Mouse (Mus musculus): ENCODE data around the gene Kcnip2. TPM values are rescaled to one million over a fixed set of nuclear protein-coding genes. Genes with fewer than 3 reads are reported as not detected.

Kcnip2 gene
- polyA plus RNA-seq, 1 experiment from 2014 or later: 0.73 TPM

GRCm38 (mm10) chr19:45804593-45805368 is 11.1 kb downstream of the Kcnip2 start:
- DNase-seq (ENCODE audit: low spot score): peak; percentile 64
- no peak for ATAC-seq (ENCODE audit: low FRiP score)

GRCm38 (mm10) chr19:45803408-45803807 is 12.5 kb downstream of the Kcnip2 start:
- 33% methylated on average over 4 of the region's 4 CpGs for WGBS
- Histone ChIP-seq H3K4me1 (replicated peaks; ENCODE audit: control insufficient read depth, insufficient read depth, low read length) (no peaks in the 10 kb centered on the region), H3K4me2 (replicated peaks; ENCODE audit: low read depth, low read length) (no peak overlapping the region), H3K36me3 (ENCODE audit: control insufficient read depth, insufficient read depth, low read length) (no peaks in the 10 kb centered on the region), H3K27ac (ENCODE audit: low read depth, low read length) (no peak overlapping the region), H3K9me3 (ENCODE audit: control insufficient read depth, low read length) (no peaks in the 10 kb centered on the region), H3K4me3 (ENCODE audit: low read depth, low read length) (no peak overlapping the region), H3K9ac (ENCODE audit: low read depth, low read length) (no peak overlapping the region), H3K27me3 (ENCODE audit: control insufficient read depth, insufficient read depth, low read length) (no peaks in the 10 kb centered on the region)
- DNase-seq (ENCODE audit: low spot score) (no peak), ATAC-seq (ENCODE audit: low FRiP score) (no peak)

More at GRCm38 (mm10) chr19:45804593-45805368, 11.1 kb downstream of the Kcnip2 start:
- no peaks in the 10 kb centered on the region for H3K36me3 ChIP-seq (ENCODE audit: control insufficient read depth, insufficient read depth, low read length)
- H3K27me3 ChIP-seq (ENCODE audit: control insufficient read depth, insufficient read depth, low read length): no peaks in the 10 kb centered on the region
- WGBS: 27% methylated on average over 11 of the region's 12 CpGs
- H3K4me3 ChIP-seq (ENCODE audit: low read depth, low read length): no peak overlapping the region
- H3K4me2 ChIP-seq (replicated peaks; ENCODE audit: low read depth, low read length): no peak overlapping the region
- no peak overlapping the region for H3K9ac ChIP-seq (ENCODE audit: low read depth, low read length)
- H3K9me3 ChIP-seq (ENCODE audit: control insufficient read depth, low read length): no peaks in the 10 kb centered on the region
- H3K27ac ChIP-seq (ENCODE audit: low read depth, low read length): no peak overlapping the region
- H3K4me1 ChIP-seq (replicated peaks; ENCODE audit: control insufficient read depth, insufficient read depth, low read length): no peaks in the 10 kb centered on the region

- Histone ChIP-seq H3K9me3 (ENCODE audit: control insufficient read depth, low read length) (no peaks in the 10 kb centered on the region), H3K9ac (ENCODE audit: low read depth, low read length) (no peak overlapping the region), H3K27me3 (ENCODE audit: control insufficient read depth, insufficient read depth, low read length) (no peaks in the 10 kb centered on the region), H3K27ac (ENCODE audit: low read depth, low read length) (no peak overlapping the region), H3K36me3 (ENCODE audit: control insufficient read depth, insufficient read depth, low read length) (no peaks in the 10 kb centered on the region), H3K4me1 (replicated peaks; ENCODE audit: control insufficient read depth, insufficient read depth, low read length) (no peaks in the 10 kb centered on the region), H3K4me3 (ENCODE audit: low read depth, low read length) (no peak overlapping the region), H3K4me2 (replicated peaks; ENCODE audit: low read depth, low read length) (no peak overlapping the region)
- 75% methylated on average over 4 of the region's 4 CpGs for WGBS
- ATAC-seq (ENCODE audit: low FRiP score) (no peak), DNase-seq (ENCODE audit: low spot score) (no peak)
Observed at GRCm38 (mm10) chr19:45802702-45803101, 13.2 kb downstream of the Kcnip2 start.

- Histone ChIP-seq H3K4me3 (ENCODE audit: low read depth, low read length) (no peak overlapping the region), H3K27ac (ENCODE audit: low read depth, low read length) (no peak overlapping the region), H3K36me3 (ENCODE audit: control insufficient read depth, insufficient read depth, low read length) (no peaks in the 10 kb centered on the region), H3K9ac (ENCODE audit: low read depth, low read length) (no peak overlapping the region), H3K4me2 (replicated peaks; ENCODE audit: low read depth, low read length) (no peak overlapping the region), H3K4me1 (replicated peaks; ENCODE audit: control insufficient read depth, insufficient read depth, low read length) (no peaks in the 10 kb centered on the region; the same call in 1 of the 2 replicates), H3K27me3 (ENCODE audit: control insufficient read depth, insufficient read depth, low read length) (no peaks in the 10 kb centered on the region), H3K9me3 (ENCODE audit: control insufficient read depth, low read length) (no peaks in the 10 kb centered on the region)
- 75% methylated on average over 15 of the region's 15 CpGs for WGBS
- DNase-seq (ENCODE audit: low spot score): no peak
- no peak for ATAC-seq (ENCODE audit: low FRiP score)
Observed at GRCm38 (mm10) chr19:45796879-45797278, 19.0 kb downstream of the Kcnip2 start.

GRCm38 (mm10) chr19:45796061-45796556 is 19.8 kb downstream of the Kcnip2 start:
- Histone ChIP-seq H3K4me2 (replicated peaks; ENCODE audit: low read depth, low read length) (peak overlapping the region; percentile 34), H3K9me3 (ENCODE audit: control insufficient read depth, low read length) (no peaks in the 10 kb centered on the region), H3K4me3 (ENCODE audit: low read depth, low read length) (no peak overlapping the region), H3K27me3 (ENCODE audit: control insufficient read depth, insufficient read depth, low read length) (no peaks in the 10 kb centered on the region), H3K36me3 (ENCODE audit: control insufficient read depth, insufficient read depth, low read length) (no peaks in the 10 kb centered on the region), H3K9ac (ENCODE audit: low read depth, low read length) (no peak overlapping the region), H3K27ac (ENCODE audit: low read depth, low read length) (no peak overlapping the region), H3K4me1 (replicated peaks; ENCODE audit: control insufficient read depth, insufficient read depth, low read length) (no peaks in the 10 kb centered on the region; the same call in 1 of the 2 replicates)
- ATAC-seq (ENCODE audit: low FRiP score): no peak
- 10% methylated on average over 15 of the region's 15 CpGs for WGBS
- peak; percentile 41 for DNase-seq (ENCODE audit: low spot score)

- no peak overlapping the region for H3K4me3 ChIP-seq (ENCODE audit: low read depth, low read length)
- DNase-seq (ENCODE audit: low spot score) (no peak), ATAC-seq (ENCODE audit: low FRiP score) (no peak)
- H3K9ac ChIP-seq (ENCODE audit: low read depth, low read length): no peak overlapping the region
- no peaks in the 10 kb centered on the region; the same call in 1 of the 2 replicates for H3K4me1 ChIP-seq (replicated peaks; ENCODE audit: control insufficient read depth, insufficient read depth, low read length)
- WGBS: 35% methylated on average over 15 of the region's 15 CpGs
- H3K27ac ChIP-seq (ENCODE audit: low read depth, low read length): no peak overlapping the region
- H3K27me3 ChIP-seq (ENCODE audit: control insufficient read depth, insufficient read depth, low read length): no peaks in the 10 kb centered on the region
- no peaks in the 10 kb centered on the region for H3K36me3 ChIP-seq (ENCODE audit: control insufficient read depth, insufficient read depth, low read length)
- peak overlapping the region; percentile 34; the same call in 1 of the 2 replicates for H3K4me2 ChIP-seq (replicated peaks; ENCODE audit: low read depth, low read length)
- no peaks in the 10 kb centered on the region for H3K9me3 ChIP-seq (ENCODE audit: control insufficient read depth, low read length)
Observed at GRCm38 (mm10) chr19:45795406-45795944, 20.4 kb downstream of the Kcnip2 start.

GRCm38 (mm10) chr19:45794718-45795117 is 21.1 kb downstream of the Kcnip2 start:
- Histone ChIP-seq H3K27me3 (ENCODE audit: control insufficient read depth, insufficient read depth, low read length) (no peaks in the 10 kb centered on the region), H3K4me2 (replicated peaks; ENCODE audit: low read depth, low read length) (no peak overlapping the region), H3K9me3 (ENCODE audit: control insufficient read depth, low read length) (no peaks in the 10 kb centered on the region), H3K36me3 (ENCODE audit: control insufficient read depth, insufficient read depth, low read length) (no peaks in the 10 kb centered on the region), H3K9ac (ENCODE audit: low read depth, low read length) (no peak overlapping the region), H3K27ac (ENCODE audit: low read depth, low read length) (no peak overlapping the region), H3K4me1 (replicated peaks; ENCODE audit: control insufficient read depth, insufficient read depth, low read length) (no peaks in the 10 kb centered on the region; the same call in 1 of the 2 replicates), H3K4me3 (ENCODE audit: low read depth, low read length) (no peak overlapping the region)
- no peak for DNase-seq (ENCODE audit: low spot score)
- WGBS: 82% methylated on average over 6 of the region's 6 CpGs
- no peak for ATAC-seq (ENCODE audit: low FRiP score)

GRCm38 (mm10) chr19:45792404-45792803 is 23.5 kb downstream of the Kcnip2 start:
- ATAC-seq (ENCODE audit: low FRiP score) (no peak), DNase-seq (ENCODE audit: low spot score) (no peak)
- Histone ChIP-seq H3K4me1 (replicated peaks; ENCODE audit: control insufficient read depth, insufficient read depth, low read length) (no peaks in the 10 kb centered on the region; the same call in 1 of the 2 replicates), H3K4me2 (replicated peaks; ENCODE audit: low read depth, low read length) (no peak overlapping the region), H3K9ac (ENCODE audit: low read depth, low read length) (no peak overlapping the region), H3K9me3 (ENCODE audit: control insufficient read depth, low read length) (no peaks in the 10 kb centered on the region), H3K4me3 (ENCODE audit: low read depth, low read length) (no peak overlapping the region), H3K36me3 (ENCODE audit: control insufficient read depth, insufficient read depth, low read length) (no peaks in the 10 kb centered on the region), H3K27me3 (ENCODE audit: control insufficient read depth, insufficient read depth, low read length) (no peaks in the 10 kb centered on the region), H3K27ac (ENCODE audit: low read depth, low read length) (no peak overlapping the region)
- 88% methylated on average over 6 of the region's 6 CpGs for WGBS

All from hindbrain, embryonic 11.5 days (tissue).